Mouse (Mus musculus) heart, adult 2 months (tissue): ENCODE data around the gene Pja2.

Source experiments
- CTCF ChIP-seq: fragments of 200-600 bp; IDR thresholded peaks from 2 replicates; pipeline ENCODE4 v1.8.1; 2022; ENCODE audit warnings: antibody characterized with exemption, mild to moderate bottlenecking, moderate library complexity
- EP300 ChIP-seq: fragments of 200-500 bp; IDR thresholded peaks from 2 replicates; pipeline ENCODE4 v1.6.1; 2011; ENCODE audit warnings: low read depth, low read length, control low read depth; ENCODE audit not compliant: insufficient read depth
- POLR2A ChIP-seq: fragments of 200-500 bp; IDR thresholded peaks from 2 replicates; pipeline ENCODE4 v1.6.1; 2011; ENCODE audit warnings: mild to moderate bottlenecking, low read depth, low read length, control low read depth; ENCODE audit not compliant: insufficient read depth

DNA sequence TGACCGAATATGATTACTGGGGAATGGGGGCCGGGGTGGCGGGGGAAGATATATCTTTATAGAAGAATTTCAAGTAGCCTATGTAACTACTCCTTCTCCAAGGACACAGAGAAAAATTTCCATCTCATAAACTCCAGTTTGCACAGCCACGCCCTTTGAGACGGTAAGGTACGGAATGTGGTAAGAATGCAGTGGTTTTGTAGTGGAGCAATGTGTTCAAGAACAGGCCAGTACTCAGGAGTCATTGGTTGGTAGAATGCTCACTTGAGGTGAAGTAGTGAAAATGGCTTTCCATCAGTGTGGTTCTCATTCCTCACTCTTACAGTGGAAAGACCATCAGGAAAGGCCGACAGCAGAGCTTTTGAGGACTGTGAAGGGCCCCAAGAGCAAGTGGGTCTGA is 22.2 kb upstream of the Pja2 start:
- no peak for TF ChIP-seq CTCF
- TF ChIP-seq EP300: no peak
- TF ChIP-seq POLR2A: no peak
